Mouse (Mus musculus) E14TG2a.4 (cell line): ENCODE data around the gene Speer4c.
"Not testable (repeated sequence)": the region's sequence is repeated elsewhere in the genome, so short reads cannot be mapped to it uniquely, and the experiment has no call there.

Experiments
- CTCF ChIP-seq: conservative IDR thresholded peaks from 2 replicates; pipeline ENCODE4 v1.5.1; 2014; ENCODE audit warnings: low read length
- NANOG ChIP-seq: IDR thresholded peaks from 2 replicates; pipeline ENCODE4 v1.6.1; 2014; ENCODE audit warnings: borderline replicate concordance, low read length, mixed read lengths

DNA sequence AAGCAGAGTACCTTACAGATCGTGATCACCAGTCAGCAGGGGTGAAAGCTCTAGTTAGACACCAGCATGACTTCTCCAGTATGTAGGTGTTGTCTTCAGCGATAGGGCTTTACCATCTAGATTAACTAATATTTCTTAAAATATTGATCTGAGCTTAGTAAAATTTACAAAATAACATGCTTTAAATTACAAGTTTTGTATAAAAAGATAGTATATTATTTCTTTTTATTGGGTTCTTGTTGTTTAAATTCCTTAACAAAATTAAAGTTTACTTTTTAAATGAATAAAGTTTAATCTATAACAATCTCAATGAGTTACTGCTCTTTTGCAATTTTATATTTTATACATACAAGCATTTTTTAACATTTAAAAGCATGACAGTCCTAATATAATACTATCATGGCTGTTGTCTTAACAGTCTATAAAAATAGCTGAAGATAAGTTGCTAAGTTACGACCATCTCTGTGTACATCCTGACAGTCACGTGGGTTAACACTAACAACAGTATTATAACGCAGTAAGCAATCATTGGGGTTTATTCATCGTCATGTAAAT is 24.3 kb downstream of the Speer4c start:
- not testable (repeated sequence) for TF ChIP-seq CTCF, NANOG
